Mouse (Mus musculus) cerebellum, adult 11-12 months (tissue): ENCODE data around the gene Fem1a.

Experiments
- DNase-seq: peaks from one replicate; pipeline ENCODE4 v3.0.0; 2022

The Fem1a gene

DNA sequence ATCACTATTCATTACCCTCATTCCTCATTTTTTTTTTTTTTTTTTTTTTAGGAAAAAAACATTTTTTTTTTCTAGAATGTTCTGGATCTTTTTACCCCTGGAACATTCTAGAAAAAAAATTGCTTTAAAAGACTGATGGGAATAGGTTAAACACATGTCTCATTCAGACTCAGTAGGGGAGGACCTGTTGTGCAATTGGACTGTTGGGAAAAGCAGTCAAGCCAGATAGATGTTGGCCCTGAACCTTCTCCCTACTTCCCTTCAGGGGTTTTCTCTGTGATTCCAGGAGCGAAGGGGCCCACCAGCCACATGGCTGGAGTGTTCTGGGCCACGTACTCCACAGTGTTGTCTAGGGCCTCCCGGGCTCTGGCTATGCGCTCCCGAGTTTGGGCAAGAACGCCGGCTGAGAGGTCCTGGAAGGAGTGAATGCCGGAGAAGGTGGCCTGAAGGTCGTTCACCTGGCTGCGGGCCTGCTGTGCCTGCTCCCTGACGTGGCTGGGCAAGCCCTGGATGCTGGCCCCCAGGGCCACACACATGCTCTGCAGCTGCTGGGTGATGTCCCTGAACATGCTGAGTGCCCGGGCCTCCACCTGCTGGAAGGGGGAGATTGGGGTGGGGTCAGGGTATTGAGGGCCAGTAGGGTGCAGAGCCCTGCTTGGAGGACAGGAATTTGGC lies 23.0 kb downstream of the Fem1a start:
- DNase-seq: no peak

DNA sequence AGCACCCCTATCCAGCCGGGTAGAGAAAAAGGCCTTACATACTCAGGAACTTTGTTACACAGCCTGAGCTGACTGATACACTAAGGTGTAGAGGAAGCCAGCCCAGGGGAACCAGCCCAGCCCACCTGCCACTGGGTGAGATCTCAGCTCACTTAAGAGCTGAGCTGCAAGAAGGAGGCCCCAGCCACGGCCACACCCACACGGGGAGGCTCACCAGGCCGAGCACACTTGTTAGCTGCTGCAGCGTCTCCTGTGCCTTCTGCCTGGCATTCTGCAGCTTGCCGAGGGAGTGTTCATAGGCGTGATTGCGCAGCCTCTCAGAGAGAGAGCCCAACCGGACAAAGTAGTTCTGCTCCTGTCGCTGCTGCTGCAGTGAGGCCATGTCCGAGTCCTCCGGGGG lies 24.6 kb downstream of the Fem1a start:
- DNase-seq: no peak

DNA sequence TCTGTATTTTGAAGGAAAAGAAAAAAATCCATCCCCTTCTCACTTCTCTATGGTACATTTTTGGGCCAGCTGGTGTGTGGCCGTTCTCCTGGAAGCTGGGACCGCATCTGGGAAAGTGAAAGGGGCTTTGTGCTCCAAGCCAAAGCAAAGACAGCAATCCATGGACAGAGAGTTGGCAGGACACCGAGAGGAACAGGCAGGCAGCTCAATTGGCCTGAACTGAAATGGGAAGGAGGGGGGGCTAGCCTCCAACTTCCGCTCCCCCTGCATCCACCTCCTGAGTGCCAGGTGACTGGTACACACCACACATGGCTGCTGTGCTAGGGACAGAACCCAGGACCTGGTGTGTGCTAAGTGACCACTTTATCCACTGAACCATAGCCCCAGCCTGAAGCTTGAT lies 26.2 kb downstream of the Fem1a start:
- peak; percentile 32 for DNase-seq

DNA sequence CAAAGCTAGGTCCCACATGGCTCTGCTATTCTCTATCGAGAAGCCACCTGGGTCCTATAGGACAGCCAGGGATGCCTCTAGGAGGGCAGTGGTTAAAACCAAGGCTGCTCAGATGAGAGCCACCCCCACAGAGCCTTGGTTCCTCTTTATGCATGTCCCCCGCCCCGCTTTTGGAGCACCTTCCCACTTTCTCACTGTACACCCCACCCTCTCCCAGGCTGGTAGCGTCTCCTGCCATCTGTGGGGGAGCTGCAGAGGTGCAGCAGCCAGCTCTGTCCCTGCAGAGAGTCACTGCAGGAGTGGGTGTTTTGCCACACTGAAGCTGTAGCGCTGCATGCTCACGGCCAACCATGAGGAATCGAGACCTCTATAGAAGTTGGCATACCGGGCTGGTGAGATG lies 26.7 kb downstream of the Fem1a start:
- DNase-seq: no peak

DNA sequence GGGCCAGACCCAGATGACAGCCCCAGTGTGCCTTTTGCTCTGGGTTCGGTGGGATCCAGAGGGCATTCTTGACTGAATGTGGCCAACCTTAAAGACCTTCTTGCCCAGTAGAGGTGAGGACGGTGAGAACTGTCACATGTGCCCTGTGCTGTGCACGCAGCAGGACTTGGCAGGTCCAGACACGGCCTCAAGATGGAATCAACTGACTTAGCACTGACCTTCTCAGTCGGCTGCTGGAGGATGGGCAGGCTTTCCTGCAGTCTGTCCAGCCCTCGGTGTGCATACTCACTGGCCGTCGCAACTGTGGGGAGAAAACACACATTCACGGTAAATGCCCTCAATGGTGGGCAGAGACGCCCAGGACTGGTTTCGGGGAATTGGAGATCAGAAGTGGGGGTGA lies 29.4 kb downstream of the Fem1a start:
- DNase-seq: no peak

DNA sequence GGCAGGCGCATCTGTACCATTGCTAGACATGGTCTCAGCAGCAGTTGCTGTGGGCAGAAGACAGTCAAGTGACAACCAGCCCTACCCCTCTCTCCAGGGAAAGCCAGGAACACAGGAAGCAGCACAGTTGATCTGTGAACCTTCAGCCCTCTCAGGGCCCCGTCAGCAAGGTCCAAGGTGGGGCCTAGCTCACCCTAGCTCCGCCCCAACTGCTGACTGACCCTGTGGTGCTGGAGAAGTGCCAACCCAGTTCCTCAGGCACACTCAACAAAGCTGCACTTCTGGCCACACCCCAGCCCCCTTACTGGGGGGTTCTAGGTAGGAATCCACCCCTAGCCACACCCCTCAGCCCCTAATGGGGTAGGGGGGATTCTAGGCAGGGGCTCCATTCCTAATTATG lies 31.2 kb downstream of the Fem1a start:
- peak; percentile 29 for DNase-seq

DNA sequence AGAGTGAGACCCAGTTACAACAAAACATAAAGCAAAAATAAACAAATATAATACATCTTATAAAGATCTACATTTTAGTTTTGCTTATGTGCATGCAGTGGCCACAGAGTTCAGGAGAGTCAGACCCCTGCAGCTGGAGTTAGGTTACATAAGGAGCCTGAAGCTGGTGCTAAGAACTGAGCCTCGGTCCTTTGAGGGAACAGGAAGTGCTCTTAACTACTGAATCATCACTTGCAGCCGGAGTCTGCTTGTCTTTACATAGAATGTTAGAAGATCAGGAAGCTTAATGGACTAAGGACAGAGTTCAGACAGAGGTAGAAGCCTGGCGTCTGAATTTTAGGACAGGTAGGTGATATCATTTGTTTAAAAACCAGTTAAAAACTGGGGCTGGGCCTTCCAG lies 32.3 kb downstream of the Fem1a start:
- DNase-seq: no peak

DNA sequence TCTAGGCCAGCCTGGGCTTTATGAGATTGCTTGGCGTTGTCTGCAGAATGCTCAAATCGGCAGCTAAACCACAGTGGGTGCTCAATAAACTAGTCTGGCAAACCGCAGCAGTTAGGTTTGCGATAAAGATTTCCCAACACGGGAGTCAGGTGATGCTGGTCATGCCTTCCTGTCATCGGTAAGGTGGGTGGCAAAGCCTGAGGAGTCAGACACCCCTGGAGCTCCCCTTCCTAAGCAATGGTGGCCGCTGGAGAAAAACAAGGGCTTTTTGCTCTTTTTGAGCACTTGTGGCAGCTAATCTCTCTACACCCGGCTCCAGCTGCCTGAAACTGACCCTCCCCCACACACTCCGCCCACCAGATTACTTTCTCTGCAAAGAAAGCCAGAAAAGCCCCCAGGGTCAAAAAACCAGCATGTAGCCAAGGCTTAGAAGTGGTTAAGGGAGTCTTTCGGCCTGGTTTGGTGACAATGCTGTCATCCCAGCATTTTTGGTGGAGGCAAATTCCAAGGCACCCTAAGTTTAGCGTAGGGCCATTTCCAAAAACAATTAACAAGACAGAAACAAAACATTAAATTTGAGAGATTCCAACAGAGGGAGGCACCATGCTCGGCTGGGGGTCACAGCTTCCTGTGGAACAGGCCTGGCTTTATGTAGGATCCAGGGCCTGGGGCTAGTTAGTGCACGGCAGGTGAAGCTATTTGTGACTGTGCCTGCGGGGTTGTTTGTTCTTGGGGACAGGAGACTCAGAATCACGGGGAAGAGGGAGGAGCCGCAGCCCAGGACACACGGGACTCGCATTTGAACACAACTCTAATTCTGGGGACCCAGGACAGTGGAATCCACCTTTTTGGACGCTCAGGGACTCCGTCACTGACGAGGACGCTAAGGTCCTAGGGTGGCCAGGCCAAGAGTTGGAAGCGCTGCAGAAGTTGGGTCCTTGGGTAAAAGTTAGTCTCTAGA lies 33.0 kb downstream of the Fem1a start:
- peak; percentile 30 for DNase-seq

DNA sequence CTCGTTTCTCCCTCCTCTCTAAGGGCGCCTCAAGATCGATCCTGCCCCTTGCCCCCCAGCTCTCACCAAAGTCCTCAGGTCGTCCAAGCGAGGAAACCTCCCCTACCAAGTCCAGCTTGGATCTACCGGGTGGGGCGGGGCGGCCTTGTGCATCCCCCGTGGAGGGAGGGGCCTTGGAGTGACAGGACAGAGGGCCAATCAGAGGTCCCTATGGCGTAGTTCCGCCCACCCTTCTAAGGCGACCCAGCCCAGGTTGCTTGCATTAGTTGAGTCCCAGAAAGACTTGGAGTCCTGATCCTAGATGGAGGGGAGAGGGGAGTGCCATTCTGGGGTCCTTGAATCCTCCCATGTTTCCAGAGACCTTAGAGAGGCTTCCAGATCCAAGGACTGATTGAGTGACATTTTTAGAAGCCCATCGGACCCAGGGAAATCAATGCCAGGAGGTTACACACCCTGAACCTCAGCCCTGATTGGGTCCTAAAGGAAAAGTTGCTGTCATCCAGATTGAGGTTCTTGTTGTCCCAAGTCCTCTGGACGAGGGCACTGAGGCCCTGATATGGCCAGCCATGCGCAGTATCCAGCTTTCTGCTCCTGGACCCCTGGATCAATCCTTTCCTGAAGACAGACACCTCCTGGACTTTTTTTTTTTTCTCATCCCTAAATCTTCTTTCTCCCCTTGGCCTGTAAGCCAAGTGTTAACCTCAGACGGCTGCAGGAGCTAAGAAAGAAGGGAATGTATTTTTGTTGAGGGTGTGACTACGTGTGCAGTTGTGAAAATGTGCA lies 34.0 kb downstream of the Fem1a start:
- peak; percentile 45 for DNase-seq

DNA sequence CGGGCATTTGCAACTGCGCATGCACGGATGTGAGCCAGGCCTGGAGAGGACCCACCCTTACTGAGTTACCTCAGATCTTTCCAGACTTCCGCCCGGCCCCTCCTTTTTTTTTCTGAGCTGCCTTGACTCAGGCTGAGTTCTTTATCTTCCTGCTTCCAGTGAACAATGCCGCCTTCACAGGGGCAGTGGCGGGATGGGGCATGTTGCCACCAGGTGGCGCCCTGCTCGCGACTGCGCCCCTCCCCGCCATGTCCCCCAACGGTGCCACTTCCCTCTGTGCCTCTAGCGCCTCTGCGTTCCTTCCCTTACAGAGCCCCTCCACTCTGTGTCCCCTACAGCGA lies 34.5 kb downstream of the Fem1a start:
- peak; percentile 70 for DNase-seq

DNA sequence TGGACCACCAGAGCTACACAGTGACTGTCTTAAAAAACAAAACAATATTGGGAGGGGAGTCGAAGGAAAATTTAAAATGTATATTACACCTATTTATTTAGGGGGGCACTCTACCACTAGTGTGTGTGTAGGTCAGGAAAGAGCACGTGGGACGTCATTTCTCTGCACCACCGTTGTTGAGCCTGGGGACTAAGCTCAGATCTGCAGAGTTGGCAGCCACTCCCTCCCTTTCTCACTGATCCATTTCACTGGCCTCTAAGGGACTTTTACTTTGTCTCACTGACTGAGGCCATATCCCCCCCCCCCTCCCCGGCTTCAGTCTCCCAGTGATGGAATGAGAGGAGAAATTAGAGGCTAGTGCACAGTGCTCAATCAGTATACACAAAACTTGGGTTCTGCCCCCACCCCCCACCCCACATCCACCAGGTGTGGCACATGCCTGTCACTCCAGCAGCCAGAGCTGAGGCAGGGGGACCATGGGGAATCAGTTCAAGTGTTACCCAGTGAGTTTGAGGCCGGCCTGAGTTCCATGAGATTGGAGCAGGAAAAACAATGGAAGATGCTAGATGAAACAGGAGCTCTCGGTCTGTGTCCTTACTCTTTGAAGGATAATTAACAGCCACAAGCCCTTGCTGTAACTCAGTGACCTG lies 35.3 kb downstream of the Fem1a start:
- DNase-seq: no peak

DNA sequence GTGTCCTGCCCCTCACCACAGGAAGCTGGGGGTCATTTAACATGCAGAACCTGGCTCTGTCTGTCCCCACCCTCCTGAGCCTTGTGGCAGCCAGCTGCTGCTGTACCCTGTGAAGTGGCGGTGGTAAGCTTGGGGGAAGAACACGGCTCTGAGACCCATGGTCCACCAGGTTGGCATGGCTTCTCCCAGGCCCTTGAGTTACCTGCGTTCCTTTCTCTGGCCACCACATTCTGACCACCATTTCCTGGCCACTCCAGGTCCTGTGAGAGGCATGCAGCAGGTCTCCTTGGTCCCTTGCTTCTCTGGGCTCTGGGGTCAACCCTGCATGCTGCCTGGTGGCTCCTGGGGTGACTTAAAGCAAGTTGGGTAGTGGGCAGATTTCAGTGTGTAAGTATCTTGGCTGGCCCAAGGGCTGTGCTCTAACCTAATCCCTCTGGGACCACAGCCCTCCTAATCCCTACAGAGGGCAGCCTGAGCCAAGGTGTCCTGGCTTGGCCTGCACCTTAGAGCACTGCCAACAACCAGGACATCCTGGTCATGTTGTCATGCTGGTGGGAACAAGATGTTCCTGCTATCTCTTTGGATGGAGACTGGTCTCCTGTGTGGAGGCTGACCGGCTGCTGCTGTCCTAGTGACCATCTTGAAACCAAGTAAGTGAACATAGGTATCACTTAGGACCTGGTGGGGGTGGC lies 36.1 kb downstream of the Fem1a start, which contains the start of gene Plin3:
Plin3 (minus strand) TSS at position 343 of the 692 bp plus-strand sequence.
- DNase-seq: peak; percentile 54

DNA sequence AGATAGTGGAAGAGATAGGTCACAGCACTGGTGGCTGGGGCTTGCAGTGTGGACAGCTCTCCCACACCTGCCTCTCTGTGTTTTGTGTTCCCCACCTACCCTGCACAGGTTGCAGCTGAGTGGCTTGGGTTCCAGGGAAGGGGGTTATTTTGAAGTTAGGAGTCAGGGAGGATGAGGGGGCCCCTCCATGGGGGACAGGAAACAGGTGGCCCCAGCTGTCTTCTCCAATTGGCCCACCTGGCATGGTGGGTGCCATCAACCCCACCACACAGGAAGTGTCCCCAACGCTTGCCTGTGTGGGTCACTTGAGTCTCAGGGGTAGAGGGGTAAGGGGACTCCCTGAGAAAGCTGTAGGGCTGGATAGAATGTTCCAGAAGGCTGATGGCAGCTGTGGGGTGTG lies 36.7 kb downstream of the Fem1a start:
- no peak for DNase-seq

DNA sequence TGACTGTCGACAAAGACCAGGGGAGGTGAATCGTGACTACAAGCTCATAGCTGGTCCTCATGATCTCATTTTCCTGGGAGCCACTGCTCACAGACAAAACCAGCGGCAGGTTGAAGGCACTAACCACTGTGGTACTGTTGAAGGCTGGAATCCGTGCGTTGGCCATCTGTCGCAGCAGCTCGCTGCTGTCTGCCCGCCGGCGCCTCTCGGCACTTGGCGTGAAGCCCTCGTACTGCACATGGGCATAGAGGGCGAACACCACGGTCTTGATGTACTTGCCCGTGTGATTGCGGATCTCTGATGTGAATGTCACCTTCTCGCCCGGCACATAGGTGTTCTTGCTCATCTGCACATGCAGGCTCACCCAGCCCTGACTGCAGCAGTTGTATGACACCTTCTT lies 37.6 kb downstream of the Fem1a start:
- peak; percentile 78 for DNase-seq

DNA sequence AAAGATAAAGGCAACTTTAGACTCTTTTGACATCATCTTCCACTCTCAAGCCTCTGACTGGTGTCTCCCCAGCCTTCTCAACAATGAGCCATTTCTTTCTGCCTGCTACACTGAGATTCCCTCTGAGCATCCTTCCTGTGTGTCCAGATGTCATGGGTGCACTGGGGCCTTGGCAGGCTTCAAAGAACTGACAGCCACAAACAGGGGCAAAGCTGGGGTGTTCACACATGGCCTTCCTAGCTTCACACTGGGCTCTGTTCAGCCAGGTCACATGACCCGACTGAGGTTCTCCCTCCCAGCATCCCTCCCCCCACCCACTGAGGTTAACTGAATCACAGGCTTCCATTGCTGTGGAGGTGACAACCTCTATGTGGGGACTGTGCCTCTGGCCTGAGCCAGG lies 39.6 kb downstream of the Fem1a start:
- no peak for DNase-seq

DNA sequence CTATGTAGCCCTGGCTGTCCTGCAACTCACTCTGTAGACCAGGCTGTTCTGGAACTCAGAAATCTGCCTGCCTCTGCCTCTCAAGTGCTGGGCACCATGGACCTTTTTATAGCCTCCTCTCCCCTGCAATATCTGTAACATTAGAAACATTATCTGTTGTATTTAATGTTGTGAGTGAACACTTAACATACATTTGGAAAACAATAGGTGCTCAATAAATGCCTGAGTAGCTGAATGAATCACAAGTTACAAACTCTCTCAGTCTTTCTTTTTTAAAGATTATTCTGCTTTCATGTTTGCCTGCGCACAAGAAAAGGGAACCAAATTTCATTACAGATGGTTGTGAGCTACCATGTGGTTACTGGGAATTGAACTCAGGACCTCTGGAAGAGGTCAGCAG lies 41.6 kb downstream of the Fem1a start:
- DNase-seq: no peak

DNA sequence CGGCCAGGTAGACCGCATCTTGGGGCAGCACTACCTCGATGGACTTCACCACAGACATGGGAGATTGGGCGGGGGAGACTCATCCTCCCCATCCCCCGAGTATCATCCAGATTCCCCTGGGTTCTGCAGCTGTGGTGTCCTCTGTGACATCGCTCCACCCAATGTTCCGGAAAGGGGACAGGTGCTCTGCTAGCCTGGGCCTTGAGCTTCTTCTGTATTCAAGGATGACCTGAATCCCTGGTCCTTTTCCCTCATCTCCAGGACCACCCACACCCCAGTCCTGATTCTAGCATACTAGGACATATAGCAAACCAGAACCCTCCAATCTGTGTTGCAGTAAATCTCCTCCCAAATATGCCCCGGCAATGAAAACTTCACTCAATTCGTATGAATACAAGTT lies 43.6 kb downstream of the Fem1a start, which contains the start of gene Arrdc5:
Arrdc5 (minus strand) TSS at position 101 of the 400 bp plus-strand sequence.
- no peak for DNase-seq

DNA sequence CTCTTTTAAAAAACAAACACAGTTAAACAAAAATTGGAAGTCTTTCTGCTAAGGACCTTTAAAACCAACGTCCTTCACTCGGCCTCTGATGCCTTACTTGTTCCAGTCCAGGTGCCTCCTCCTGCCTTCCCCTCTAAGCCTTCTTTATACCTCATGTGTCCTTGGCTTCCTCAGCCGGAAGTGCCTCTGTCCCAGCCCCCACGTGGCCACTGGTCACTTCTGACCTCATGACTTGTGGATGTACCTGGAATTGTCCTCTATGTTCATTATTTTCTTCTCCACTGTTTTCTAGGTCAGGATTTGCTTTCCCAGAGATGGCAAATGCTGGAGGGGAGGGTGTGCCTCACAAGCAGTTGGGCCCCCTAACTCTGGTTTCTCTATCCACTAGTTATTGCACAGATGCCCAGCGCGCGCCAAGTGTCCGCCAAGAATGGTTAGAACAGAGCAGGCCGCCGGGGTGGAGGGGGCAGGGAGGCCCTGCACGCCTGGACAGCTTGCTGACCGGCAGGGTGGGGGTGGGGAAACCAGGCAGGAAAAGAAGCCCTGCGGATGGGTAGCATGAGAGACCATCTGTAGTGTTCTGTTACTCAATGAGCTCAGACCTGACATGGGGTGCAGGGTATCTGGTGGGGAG lies 45.9 kb downstream of the Fem1a start:
- no peak for DNase-seq

DNA sequence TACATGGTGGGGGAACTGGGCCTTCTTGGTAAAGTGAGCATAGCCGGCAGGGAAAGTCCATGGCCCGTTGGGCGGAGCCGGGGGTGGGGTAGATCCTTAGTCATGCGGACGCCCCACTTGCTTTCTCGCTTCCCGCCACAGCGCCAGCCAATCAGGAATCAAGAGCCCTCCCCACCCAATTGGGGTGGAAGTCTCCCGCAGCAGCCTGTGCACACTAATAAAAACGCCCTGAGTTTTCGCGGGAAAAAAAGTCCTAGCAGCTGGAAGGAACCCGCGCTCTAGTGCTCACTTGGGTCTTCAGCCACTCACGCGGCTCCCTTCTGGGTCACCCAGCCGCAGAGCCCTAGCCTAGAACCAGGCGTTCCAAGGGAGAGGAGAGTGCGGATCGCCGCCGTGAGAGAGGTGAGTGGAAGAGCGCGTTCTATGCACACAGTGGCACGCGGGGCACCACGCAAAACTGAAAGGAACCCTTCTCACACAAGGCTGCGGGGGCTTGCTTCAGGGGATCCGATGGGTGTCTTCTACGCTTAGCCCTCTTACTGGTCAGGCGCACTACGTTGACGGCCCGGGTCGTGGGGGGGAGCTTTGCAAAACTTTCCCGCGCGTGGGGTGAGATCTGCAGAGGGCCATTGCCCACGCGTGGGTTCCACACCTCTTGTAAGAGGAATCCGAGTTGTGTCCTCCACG lies 46.7 kb downstream of the Fem1a start, which contains the start of gene Uhrf1:
Uhrf1 (plus strand) TSS at position 162 of the 687 bp plus-strand sequence.
- DNase-seq: no peak

DNA sequence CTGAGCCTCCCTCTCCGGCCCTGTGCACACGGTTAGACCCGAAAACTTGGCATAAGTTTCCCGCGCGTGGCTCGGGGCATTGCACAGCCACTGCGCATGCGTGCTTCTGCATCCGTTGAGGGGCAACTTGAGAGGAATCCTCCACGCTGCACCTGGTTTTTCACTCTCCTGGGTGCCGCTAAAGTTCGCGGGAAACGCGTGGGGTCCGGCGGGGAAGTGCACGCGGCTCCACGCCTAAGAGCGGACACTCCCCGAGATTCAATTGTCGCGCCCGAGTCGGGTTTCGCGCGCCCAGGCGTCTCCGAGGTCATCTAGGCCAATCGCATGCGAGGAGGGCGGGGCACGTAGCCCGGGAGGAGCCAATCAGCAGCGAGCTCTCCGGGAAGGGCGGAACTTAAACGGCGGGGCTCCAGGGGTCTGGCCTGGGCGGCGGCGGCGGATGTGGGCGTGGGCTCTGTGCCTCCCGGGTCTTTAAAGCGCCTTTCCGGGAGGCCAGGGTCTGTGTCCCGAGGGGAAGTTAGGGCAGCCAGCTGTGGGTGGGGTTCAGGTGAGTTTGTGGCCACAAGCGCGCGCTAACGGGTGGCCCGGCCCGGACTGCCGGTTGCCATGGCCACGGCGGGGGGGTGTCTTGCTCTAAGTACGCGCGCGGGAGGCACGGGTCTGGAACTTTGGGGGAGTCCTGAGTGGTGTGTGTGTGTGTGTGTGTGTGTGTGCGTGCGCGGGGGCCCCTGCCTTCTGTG lies 47.4 kb downstream of the Fem1a start:
- DNase-seq: peak; percentile 87
